Mouse (Mus musculus) heart, adult 10 weeks (tissue): ENCODE results near the gene Etnppl. TPM values are rescaled to one million over a fixed set of nuclear protein-coding genes. Genes with fewer than 3 reads are reported as not detected.

Experiments used
- polyA plus RNA-seq: library from polyadenylated mRNA; stranded (reverse); fragments of 350-450 nt; fragmentation: Illumina TruSeq; extraction: RNeasy Lipid Tissue Mini Kit (QIAGEN cat#74804); gene quantifications from one replicate; pipeline ENCODE4 v1.2.3, GENCODE M21; 2014; ENCODE audit warnings: low read depth, low replicate concordance

The Etnppl gene
- not detected for polyA plus RNA-seq

GRCm38 (mm10) chr3:130617439-130617898 is at the start of gene Etnppl:
Gene Etnppl, plus strand, starts transcription at chr3:130617448.

Other genes with a start within 250 kb of the Etnppl start
- gene Ostc, start 92.0 kb downstream of the Etnppl start, polyA plus RNA-seq = 63.5 TPM
- 599 TPM for gene Rpl34, start 113.0 kb downstream of the Etnppl start, polyA plus RNA-seq